Mouse (Mus musculus): ENCODE results near the gene 1110032A03Rik.

GRCm38 (mm10) chr9:50821651-50822050 is 46.3 kb upstream of the 1110032A03Rik start:
- TF ChIP-seq CEBPB (IDR thresholded peaks at IDR 0.05; ENCODE audit: low read depth): no peak
- no peak for TF ChIP-seq CTCF (IDR thresholded peaks at IDR 0.05; ENCODE audit: control insufficient read depth, insufficient read depth, insufficient read length)
- no peak for TF ChIP-seq MYOG (IDR thresholded peaks at IDR 0.05; ENCODE audit: control insufficient read depth, extremely low read depth, insufficient read length)
- no peak for TF ChIP-seq MAX (IDR thresholded peaks at IDR 0.05)
- no peak for TF ChIP-seq USF1 (IDR thresholded peaks at IDR 0.05; ENCODE audit: low read depth)
